Mouse (Mus musculus) limb, embryonic 11.5 days (tissue): ENCODE data around the gene Nuak2. TPM values are rescaled to one million over a fixed set of nuclear protein-coding genes. Genes with fewer than 3 reads are reported as not detected.
A peak's percentile ranks its signal among the peaks of the same experiment; 100 is the strongest.

Source experiments
- ATAC-seq: fragments of 200-750 bp; cut with Nextera tagmentation; 2 replicates; pipeline ENCODE4 v1.8.0; 2017; ENCODE audit warnings: low read depth; ENCODE audit not compliant: insufficient number of reproducible peaks, low FRiP score, low TSS enrichment
- DNase-seq: peaks from one replicate; pipeline ENCODE4 v3.0.0-alpha.2; 2015; ENCODE audit warnings: low spot score
- H3K27ac ChIP-seq: fragments of 300-500 bp; sonication (generic); replicated peaks from 2 replicates; pipeline ENCODE4 v1.5.1; 2014; ENCODE audit warnings: low read depth, mild to moderate bottlenecking, low read length
- H3K27me3 ChIP-seq: fragments of 300-500 bp; sonication (generic); 2 replicates; pipeline ENCODE4 v1.6.1; 2014; ENCODE audit warnings: mild to moderate bottlenecking, low read length, mixed read lengths; ENCODE audit not compliant: control insufficient read depth, insufficient read depth
- H3K36me3 ChIP-seq: fragments of 300-500 bp; sonication (generic); 2 replicates; pipeline ENCODE4 v1.6.1; 2014; ENCODE audit warnings: mild to moderate bottlenecking, low read length, moderate library complexity, mixed read lengths; ENCODE audit not compliant: control insufficient read depth, insufficient read depth
- H3K4me1 ChIP-seq: fragments of 300-500 bp; sonication (generic); 2 replicates; pipeline ENCODE4 v1.6.1; 2014; ENCODE audit warnings: low read length, mixed read lengths; ENCODE audit not compliant: control insufficient read depth, insufficient read depth
- H3K4me2 ChIP-seq: fragments of 300-500 bp; sonication (generic); 2 replicates; pipeline ENCODE4 v1.6.1; 2014; ENCODE audit warnings: low read depth, mild to moderate bottlenecking, moderate library complexity; ENCODE audit not compliant: severe bottlenecking
- H3K4me3 ChIP-seq: fragments of 300-500 bp; sonication (generic); 2 replicates; pipeline ENCODE4 v1.5.1; 2014; ENCODE audit warnings: low read depth, low read length
- H3K9ac ChIP-seq: fragments of 300-500 bp; sonication (generic); 2 replicates; pipeline ENCODE4 v1.6.1; 2014; ENCODE audit warnings: mild to moderate bottlenecking, low read length
- H3K9me3 ChIP-seq: fragments of 300-500 bp; sonication (generic); 2 replicates; pipeline ENCODE4 v1.6.1; 2016; ENCODE audit warnings: low read length; ENCODE audit not compliant: control insufficient read depth
- WGBS: fragments of 180-500 bp; shearing (Covaris S2); extraction: QIAGEN DNeasy Blood & Tissue Kit; methylation state at CpG from one replicate; pipeline ENCODE4 v1.1.7; 2014; 5-methylcytosine and 5-hydroxymethylcytosine counted together
- polyA plus RNA-seq: library from polyadenylated mRNA; unstranded; fragments of >200 nt; fragmentation: Nextera tagmentation; extraction: Ambion mirVana; gene quantifications from 2 replicates; pipeline ENCODE4 v1.2.1, GENCODE M21; 2014

The Nuak2 gene
- polyA plus RNA-seq, 1 experiment from 2014 or later = 0.56 TPM

DNA sequence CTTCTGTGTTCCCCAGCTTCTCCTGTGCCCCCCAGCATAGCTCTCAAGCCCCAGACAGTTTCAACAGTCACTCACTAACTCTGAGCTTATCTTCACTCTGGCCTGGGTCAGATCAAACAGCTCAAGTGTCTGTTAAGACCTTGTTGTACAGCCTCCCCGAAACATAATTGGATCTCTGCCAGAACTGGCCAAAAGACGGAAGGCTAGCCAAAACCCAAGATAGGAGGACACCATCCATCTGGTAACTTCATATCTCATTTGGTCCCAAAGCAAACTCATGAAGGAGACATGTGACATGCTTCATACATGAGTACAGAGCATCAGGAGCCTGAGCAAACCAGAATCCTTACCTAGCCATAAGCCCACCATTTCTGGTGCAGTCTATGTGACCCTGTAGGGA, 3.9 kb upstream of the Nuak2 start:
- Histone ChIP-seq H3K4me3 (no peak overlapping the region), H3K4me1 (peaks cover 11% of the 10 kb centered on the region), H3K4me2 (no peak overlapping the region), H3K36me3 (no peaks in the 10 kb centered on the region), H3K9me3 (no peaks in the 10 kb centered on the region), H3K9ac (no peak overlapping the region), H3K27ac (no peak overlapping the region), H3K27me3 (peaks cover 13% of the 10 kb centered on the region; the same call in 1 of the 2 replicates)
- 64% methylated on average over 2 of the region's 2 CpGs for WGBS
- ATAC-seq (no peak), DNase-seq (no peak)

DNA sequence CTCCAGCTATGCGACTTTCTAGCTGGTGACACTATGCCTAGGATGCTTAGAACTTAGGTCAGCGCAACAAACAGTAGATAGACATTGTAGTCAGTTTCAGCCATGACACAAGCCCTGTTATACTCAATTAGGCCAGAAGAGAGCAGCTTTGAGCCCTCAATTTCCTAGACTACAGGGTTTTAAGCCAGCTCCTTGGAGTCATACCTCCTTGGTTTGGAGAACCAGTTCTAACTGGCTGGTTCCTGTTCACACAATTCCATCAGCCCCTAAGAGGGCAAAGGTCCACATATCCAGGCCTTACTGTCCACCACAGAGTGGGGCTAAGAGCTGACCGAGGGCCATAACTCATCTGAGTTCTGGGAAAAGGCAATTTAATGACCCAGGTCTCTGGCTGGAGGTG, 3.2 kb upstream of the Nuak2 start:
- WGBS = 62% methylated on average over 3 of the region's 3 CpGs
- H3K9me3 ChIP-seq = no peaks in the 10 kb centered on the region
- no peak overlapping the region for H3K27ac ChIP-seq
- H3K4me3 ChIP-seq = no peak overlapping the region
- peaks cover 18% of the 10 kb centered on the region; the same call in 1 of the 2 replicates for H3K27me3 ChIP-seq
- ATAC-seq = no peak
- H3K9ac ChIP-seq = no peak overlapping the region
- peaks cover 11% of the 10 kb centered on the region for H3K4me1 ChIP-seq
- H3K36me3 ChIP-seq = no peaks in the 10 kb centered on the region
- no peak overlapping the region for H3K4me2 ChIP-seq
- peak; percentile 56 for DNase-seq

GRCm38 (mm10) chr1:132316625-132316994, 684 bp downstream of the Nuak2 start:
- no peak for ATAC-seq
- no peak overlapping the region for H3K27ac ChIP-seq
- WGBS = 32% methylated on average over 7 of the region's 7 CpGs
- peaks cover 18% of the 10 kb centered on the region; the same call in 1 of the 2 replicates for H3K27me3 ChIP-seq
- no peaks in the 10 kb centered on the region for H3K36me3 ChIP-seq
- peak overlapping the region; percentile 98 for H3K4me2 ChIP-seq
- H3K9me3 ChIP-seq = no peaks in the 10 kb centered on the region
- peak overlapping the region; percentile 48 for H3K9ac ChIP-seq
- H3K4me3 ChIP-seq = peak overlapping the region; percentile 51
- no peak for DNase-seq
- H3K4me1 ChIP-seq = peaks cover 3% of the 10 kb centered on the region; the same call in 1 of the 2 replicates

- no peak overlapping the region for H3K27ac ChIP-seq
- no peak for DNase-seq
- peaks cover 18% of the 10 kb centered on the region; the same call in 1 of the 2 replicates for H3K27me3 ChIP-seq
- H3K4me2 ChIP-seq = no peak overlapping the region
- no peak overlapping the region for H3K9ac ChIP-seq
- no peaks in the 10 kb centered on the region for H3K36me3 ChIP-seq
- peaks cover 3% of the 10 kb centered on the region; the same call in 1 of the 2 replicates for H3K4me1 ChIP-seq
- H3K9me3 ChIP-seq = no peaks in the 10 kb centered on the region
- H3K4me3 ChIP-seq = no peak overlapping the region
- 68% methylated on average over 4 of the region's 4 CpGs for WGBS
- no peak for ATAC-seq
These were observed 1.5 kb downstream of the Nuak2 start for GRCm38 (mm10) chr1:132317413-132317812.

DNA sequence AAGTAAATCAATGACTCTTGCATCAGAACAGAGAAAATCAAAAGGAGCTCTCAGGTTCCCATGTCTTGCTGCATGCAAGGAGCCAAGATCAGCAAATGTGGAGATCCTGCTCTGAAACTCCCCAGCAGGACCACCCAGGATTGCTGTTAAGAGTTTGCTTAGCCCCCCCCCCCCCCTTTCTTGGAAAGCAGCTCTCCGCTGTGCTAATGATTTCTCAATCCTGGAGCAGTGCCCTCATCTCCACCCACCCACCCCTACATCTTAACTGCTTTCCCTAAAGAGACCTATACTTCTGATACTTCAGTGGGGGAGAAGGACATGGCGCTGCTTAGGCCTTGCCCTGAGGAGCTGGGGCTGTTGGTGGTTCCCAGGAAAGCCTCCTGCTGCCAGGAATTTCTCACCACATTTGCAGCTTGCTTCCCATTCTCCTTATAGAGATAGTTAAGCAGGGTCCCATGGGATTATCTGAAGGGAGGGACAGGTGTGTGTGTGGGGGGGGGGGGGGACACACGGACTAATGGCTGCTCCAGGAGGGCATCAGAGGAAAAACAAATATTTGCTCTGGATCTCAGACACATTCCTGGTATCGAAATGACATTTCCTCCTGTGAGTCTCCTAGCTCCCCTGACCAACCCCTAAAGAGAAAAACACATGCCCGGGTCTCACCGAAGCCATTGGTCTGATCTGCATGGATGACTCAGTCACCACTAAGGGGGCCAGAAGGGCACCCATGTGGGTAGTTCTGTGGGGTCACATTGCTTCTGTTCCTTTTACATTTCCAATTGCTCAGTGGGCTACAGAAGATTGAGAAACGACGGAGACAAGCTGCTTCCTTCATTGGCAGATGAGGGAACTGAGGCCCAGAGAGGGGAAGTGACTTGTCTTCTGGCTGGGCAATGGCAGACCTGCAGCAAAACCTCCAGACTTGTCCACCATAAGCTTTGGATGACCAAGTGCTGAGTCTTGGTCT, 2.3 kb downstream of the Nuak2 start:
- Histone ChIP-seq H3K4me1 (peaks cover 3% of the 10 kb centered on the region; the same call in 1 of the 2 replicates), H3K4me2 (no peak overlapping the region), H3K9me3 (no peaks in the 10 kb centered on the region), H3K27ac (no peak overlapping the region), H3K36me3 (no peaks in the 10 kb centered on the region), H3K27me3 (peaks cover 18% of the 10 kb centered on the region; the same call in 1 of the 2 replicates), H3K4me3 (no peak overlapping the region), H3K9ac (no peak overlapping the region)
- no peak for DNase-seq
- ATAC-seq = no peak
- WGBS = 52% methylated on average over 8 of the region's 8 CpGs

DNA sequence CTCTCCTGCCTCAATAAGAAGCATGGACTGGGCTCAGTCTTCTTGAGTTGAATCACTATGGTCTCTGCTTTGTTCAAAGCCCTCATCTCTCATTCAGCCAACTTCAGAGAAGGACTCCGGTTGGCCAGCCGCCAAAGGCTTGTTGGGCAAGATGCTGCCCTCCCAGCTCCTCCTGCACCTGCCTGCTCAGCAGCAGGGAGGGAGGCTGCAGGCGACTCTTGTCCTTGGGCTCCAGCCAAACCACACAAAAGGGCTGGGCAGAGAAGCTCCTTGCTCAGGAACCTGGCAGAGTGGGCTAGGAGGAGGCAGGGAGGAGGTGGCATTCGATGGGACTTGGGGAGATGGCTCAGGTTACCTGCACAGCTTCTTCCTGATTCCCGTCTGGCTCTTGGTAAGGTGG, 3.3 kb downstream of the Nuak2 start:
- ATAC-seq (no peak), DNase-seq (no peak)
- peaks cover 18% of the 10 kb centered on the region; the same call in 1 of the 2 replicates for H3K27me3 ChIP-seq
- no peak overlapping the region for H3K27ac ChIP-seq
- peaks cover 3% of the 10 kb centered on the region; the same call in 1 of the 2 replicates for H3K4me1 ChIP-seq
- no peak overlapping the region for H3K4me2 ChIP-seq
- H3K9ac ChIP-seq = no peak overlapping the region
- 70% methylated on average over 5 of the region's 5 CpGs for WGBS
- H3K36me3 ChIP-seq = no peaks in the 10 kb centered on the region
- H3K9me3 ChIP-seq = no peaks in the 10 kb centered on the region
- H3K4me3 ChIP-seq = no peak overlapping the region

GRCm38 (mm10) chr1:132321821-132322580, 6.1 kb downstream of the Nuak2 start:
- H3K27ac ChIP-seq = no peak overlapping the region
- DNase-seq (no peak), ATAC-seq (no peak)
- no peaks in the 10 kb centered on the region for H3K36me3 ChIP-seq
- WGBS = 68% methylated on average over 7 of the region's 7 CpGs
- peaks cover 5% of the 10 kb centered on the region; the same call in 1 of the 2 replicates for H3K27me3 ChIP-seq
- no peak overlapping the region for H3K9ac ChIP-seq
- no peak overlapping the region for H3K4me3 ChIP-seq
- H3K4me1 ChIP-seq = no peaks in the 10 kb centered on the region
- no peaks in the 10 kb centered on the region for H3K9me3 ChIP-seq
- no peak overlapping the region for H3K4me2 ChIP-seq
